In genomic region chr11:120312069-120312468, GRCm38 (mm10) we compare ENCODE assay signal across 12 mouse cellular contexts. TPM values are rescaled to one million over a fixed set of nuclear protein-coding genes. Genes with fewer than 3 reads are reported as not detected.
DNase-seq lines count a peak whose midpoint lies in the region; ATAC-seq and TF ChIP-seq lines count a peak whose summit lies in the region.
"Had no signal": no experiment of that assay in that cellular context is flagged by ENCODE, and none has a peak within 500 bp of the region (broad histone marks: within the 10 kb centered on the region; RNA-seq: fewer than 3 reads in every experiment).

No protein-coding gene starts in this region.

- H3K27ac ChIP-seq in intestine, embryonic 15.5 days: peak overlapping the region; percentile 80; the same call in 1 of the 2 replicates
- H3K27ac ChIP-seq in intestine, postnatal 0 days (ENCODE audit: low read depth, low read length): no peak overlapping the region
- peak overlapping the region; percentile 83 for H3K27ac ChIP-seq in embryonic facial prominence, embryonic 12.5 days
- H3K27ac ChIP-seq in midbrain, embryonic 13.5 days: peak overlapping the region; percentile 95; the same call in 1 of the 2 replicates

- no peak for ATAC-seq in intestine, embryonic 15.5 days
- no peak for ATAC-seq in intestine, postnatal 0 days
- ATAC-seq in embryonic facial prominence, embryonic 12.5 days (ENCODE audit: insufficient number of reproducible peaks, insufficient read depth, low FRiP score, low TSS enrichment): no peak
- ATAC-seq in midbrain, embryonic 13.5 days: no peak
- ATAC-seq: Patski had no signal

- peak; percentile 27 for DNase-seq in cerebellum, adult 9-11 months
- DNase-seq in cerebellum, adult 8-10 months: no peak
- no peak for DNase-seq in ovary, postnatal 10 days (ENCODE audit: low spot score)
- no peak for DNase-seq in retina, postnatal 1 day
- DNase-seq: adrenal gland, postnatal 36 days; gastrocnemius, adult 2 months had no signal

- H3K4me1 ChIP-seq in intestine, embryonic 15.5 days (replicated peaks): peaks cover 29% of the 10 kb centered on the region
- peaks cover 12% of the 10 kb centered on the region for H3K4me1 ChIP-seq in intestine, postnatal 0 days (replicated peaks; ENCODE audit: control insufficient read depth, insufficient read depth, low read length)
- H3K4me1 ChIP-seq in embryonic facial prominence, embryonic 12.5 days: peaks cover 49% of the 10 kb centered on the region
- H3K4me1 ChIP-seq in midbrain, embryonic 13.5 days (replicated peaks): peaks cover 55% of the 10 kb centered on the region

- TF ChIP-seq CTCF in intestine, postnatal 0 days (IDR thresholded peaks at IDR 0.05; ENCODE audit: low read depth): no peak

- no peaks in the 10 kb centered on the region for H3K27me3 ChIP-seq in intestine, embryonic 15.5 days (replicated peaks)
- no peaks in the 10 kb centered on the region for H3K27me3 ChIP-seq in intestine, postnatal 0 days (replicated peaks; ENCODE audit: control insufficient read depth, insufficient read depth, low read length)
- H3K27me3 ChIP-seq in embryonic facial prominence, embryonic 12.5 days: no peaks in the 10 kb centered on the region
- H3K27me3 ChIP-seq in midbrain, embryonic 13.5 days: peaks cover 9% of the 10 kb centered on the region; the same call in 1 of the 2 replicates
- H3K27me3 ChIP-seq: Patski had no signal

- no peaks in the 10 kb centered on the region for H3K36me3 ChIP-seq in intestine, embryonic 15.5 days
- H3K36me3 ChIP-seq in intestine, postnatal 0 days (ENCODE audit: control insufficient read depth, insufficient read depth): no peaks in the 10 kb centered on the region
- H3K36me3 ChIP-seq in embryonic facial prominence, embryonic 12.5 days: no peaks in the 10 kb centered on the region
- H3K36me3 ChIP-seq in midbrain, embryonic 13.5 days: no peaks in the 10 kb centered on the region

- H3K4me2 ChIP-seq in intestine, embryonic 15.5 days (replicated peaks): no peak overlapping the region
- no peak overlapping the region for H3K4me2 ChIP-seq in intestine, postnatal 0 days (replicated peaks; ENCODE audit: low read depth)
- H3K4me2 ChIP-seq in embryonic facial prominence, embryonic 12.5 days (replicated peaks): no peak overlapping the region
- no peak overlapping the region for H3K4me2 ChIP-seq in midbrain, embryonic 13.5 days (replicated peaks)

- 0 out of 2 replicates have a peak overlapping the region, but pooled peaks have one; percentile 61 for H3K9ac ChIP-seq in intestine, embryonic 15.5 days
- H3K9ac ChIP-seq in intestine, postnatal 0 days (ENCODE audit: low read depth, low read length): no peak overlapping the region
- no peak overlapping the region for H3K9ac ChIP-seq in embryonic facial prominence, embryonic 12.5 days
- no peak overlapping the region for H3K9ac ChIP-seq in midbrain, embryonic 13.5 days (replicated peaks)

- H3K9me3 ChIP-seq in intestine, embryonic 15.5 days: no peaks in the 10 kb centered on the region
- H3K9me3 ChIP-seq in intestine, postnatal 0 days (ENCODE audit: control insufficient read depth): no peaks in the 10 kb centered on the region
- no peaks in the 10 kb centered on the region for H3K9me3 ChIP-seq in embryonic facial prominence, embryonic 12.5 days
- no peaks in the 10 kb centered on the region for H3K9me3 ChIP-seq in midbrain, embryonic 13.5 days

- 63% methylated on average over 6 of the region's 6 CpGs for WGBS in intestine, embryonic 15.5 days
- WGBS in intestine, postnatal 0 days: 57% methylated on average over 6 of the region's 6 CpGs
- 43% methylated on average over 6 of the region's 6 CpGs for WGBS in embryonic facial prominence, embryonic 12.5 days
- 81% methylated on average over 6 of the region's 6 CpGs for WGBS in midbrain, embryonic 13.5 days

- H3K4me3 ChIP-seq in intestine, embryonic 15.5 days (replicated peaks): no peak overlapping the region
- no peak overlapping the region for H3K4me3 ChIP-seq in intestine, postnatal 0 days (ENCODE audit: low read depth, low read length)
- no peak overlapping the region for H3K4me3 ChIP-seq in embryonic facial prominence, embryonic 12.5 days
- H3K4me3 ChIP-seq in midbrain, embryonic 13.5 days (replicated peaks): no peak overlapping the region

RNA-seq across cellular contexts. Expression of gene Actg1, which starts 36.3 kb away (rescaled TPM):
- 2,607 and 2,658 TPM in 2 replicates for polyA plus RNA-seq in intestine, embryonic 15.5 days (2015; fragmentation: Nextera tagmentation; extraction: Ambion mirVana)
- 1,513 and 1,605 TPM in 2 replicates for polyA plus RNA-seq in intestine, postnatal 0 days (2015; fragmentation: Nextera tagmentation; extraction: Ambion mirVana)
- polyA plus RNA-seq in embryonic facial prominence, embryonic 12.5 days (2016; fragmentation: Nextera tagmentation; extraction: Ambion mirVana): 3,148 and 3,183 TPM in 2 replicates
- polyA plus RNA-seq in midbrain, embryonic 13.5 days (2015; fragmentation: Nextera tagmentation; extraction: Ambion mirVana): 3,928 and 4,113 TPM in 2 replicates

RNA-seq across cellular contexts. Expression of gene Fscn2, which starts 49.3 kb away (rescaled TPM):
- polyA plus RNA-seq in intestine, embryonic 15.5 days (2015; fragmentation: Nextera tagmentation; extraction: Ambion mirVana): 0.18 TPM in 1 of 2 replicates, not detected in the other
- 0.14 and 0.16 TPM in 2 replicates for polyA plus RNA-seq in intestine, postnatal 0 days (2015; fragmentation: Nextera tagmentation; extraction: Ambion mirVana)
- polyA plus RNA-seq in embryonic facial prominence, embryonic 12.5 days (2016; fragmentation: Nextera tagmentation; extraction: Ambion mirVana): 0.61 and 0.78 TPM in 2 replicates
- polyA plus RNA-seq in midbrain, embryonic 13.5 days (2015; fragmentation: Nextera tagmentation; extraction: Ambion mirVana): 1.9 and 2.2 TPM in 2 replicates
- polyA plus RNA-seq: liver, adult 2 months had no signal
